Mouse (Mus musculus): ENCODE results near the gene Olfr1032.
"Not testable (repeated sequence)": the region's sequence is repeated elsewhere in the genome, so short reads cannot be mapped to it uniquely, and the experiment has no call there.

Olfr1032 gene

DNA sequence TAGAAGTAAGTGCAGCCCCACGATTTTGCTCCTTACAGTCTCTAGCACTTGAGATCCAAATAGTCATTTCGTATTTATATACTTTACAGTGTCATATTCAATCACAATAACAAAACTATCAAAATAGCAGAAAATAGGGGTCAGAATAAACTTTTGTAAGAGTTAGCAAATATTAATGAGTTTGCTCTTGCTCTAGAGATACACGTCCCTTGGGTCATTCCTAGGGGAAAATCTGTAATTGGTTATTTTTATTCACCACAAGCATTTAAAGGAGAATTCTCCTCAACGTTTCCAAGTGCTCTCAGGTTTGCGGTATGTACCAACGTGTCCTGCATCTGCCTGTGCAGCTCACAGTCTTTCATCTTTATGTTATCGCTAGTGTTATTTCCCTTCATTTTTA lies at the start of gene Olfr1032:
TSS of gene Olfr1032 (plus strand) at position 301 of the 400 bp plus-strand sequence.
- DNase-seq (ENCODE audit: low spot score in 2 of 2): no peak

DNA sequence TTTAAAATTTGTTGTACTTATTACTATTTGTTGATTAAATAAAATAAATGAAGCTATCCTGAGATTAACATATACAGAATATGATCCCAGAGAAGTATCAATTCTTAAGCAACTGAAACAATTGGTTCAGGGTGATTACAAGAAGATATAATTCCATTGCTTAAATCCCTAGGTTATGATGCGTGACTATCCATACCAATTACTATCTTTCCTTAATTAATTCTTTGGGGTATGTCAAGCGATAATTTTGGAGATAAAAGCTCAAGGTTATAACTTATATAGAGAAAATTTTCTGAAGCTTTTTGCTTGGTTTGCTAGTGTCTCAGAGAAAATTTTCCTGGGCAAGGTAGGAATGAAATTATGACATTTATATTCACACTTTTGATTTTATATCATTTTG lies 31.7 kb upstream of the Olfr1032 start, which contains the start of gene Olfr1029:
TSS of gene Olfr1029 (plus strand) at position 301 of the 400 bp plus-strand sequence.
- no peak for DNase-seq (ENCODE audit: low spot score in 2 of 2)

DNA sequence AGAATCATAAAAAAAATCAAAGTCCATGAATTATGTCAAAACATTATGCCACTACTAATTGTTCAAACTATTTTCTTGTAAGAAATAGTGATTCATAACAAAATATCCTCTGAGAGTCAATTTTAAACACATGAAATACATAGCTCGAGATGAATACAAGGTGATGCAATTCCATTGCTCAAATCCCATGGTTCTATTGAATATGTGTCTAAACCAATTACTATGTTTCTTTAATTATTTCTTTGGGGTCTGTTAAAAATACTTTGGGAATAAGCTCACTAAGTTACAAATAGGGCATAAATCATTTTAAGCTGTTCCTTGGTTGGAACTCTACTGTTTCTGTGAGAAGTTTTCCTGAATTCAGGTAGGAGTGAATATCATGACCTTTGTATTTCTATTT lies 26.4 kb upstream of the Olfr1032 start, which contains the start of gene Olfr1030:
TSS of gene Olfr1030 (plus strand) at position 301 of the 400 bp plus-strand sequence.
- DNase-seq (ENCODE audit: low spot score in 2 of 2): no peak

DNA sequence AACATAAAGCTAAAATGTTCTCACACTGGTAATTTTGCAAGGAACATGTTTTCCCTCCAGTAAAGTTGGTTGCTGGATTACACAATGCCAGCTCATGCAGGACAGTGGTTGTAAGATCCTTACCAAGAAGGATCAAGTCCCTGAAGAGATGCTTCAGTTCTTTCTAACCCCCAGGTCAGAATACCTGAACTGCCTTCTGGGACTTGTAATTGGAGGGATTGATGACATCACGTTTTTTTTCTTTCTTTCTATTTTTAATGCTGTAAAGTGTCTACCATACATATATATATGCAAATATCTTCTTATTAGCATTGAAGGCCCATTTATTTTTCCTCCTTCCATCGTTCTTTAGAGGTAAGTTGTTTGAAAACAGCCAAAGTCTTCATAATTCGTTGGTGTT lies 15.3 kb upstream of the Olfr1032 start, which contains the start of gene Olfr1031:
TSS of gene Olfr1031 (plus strand) at position 301 of the 400 bp plus-strand sequence.
- DNase-seq (ENCODE audit: low spot score in 2 of 2): no peak

DNA sequence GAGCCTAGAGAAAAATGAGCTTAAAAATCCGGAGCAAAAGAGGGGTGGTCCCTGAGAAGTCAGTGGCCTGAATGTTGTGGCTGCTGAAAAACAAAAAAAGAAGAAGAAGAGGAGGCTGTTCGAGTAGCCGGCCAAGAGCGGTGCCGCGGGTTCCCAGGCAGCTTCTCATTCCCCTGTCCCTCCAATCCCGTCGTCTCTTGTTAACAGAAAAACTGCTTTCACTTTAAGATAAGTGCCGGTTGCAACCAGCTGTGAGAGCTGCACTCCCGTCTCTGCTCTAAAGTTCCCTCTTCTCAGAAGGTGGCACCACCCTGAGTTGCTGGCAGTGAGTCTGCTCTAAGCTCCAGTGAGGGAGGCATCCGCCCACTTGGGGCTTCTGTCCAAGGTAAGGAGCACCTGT lies 15.1 kb downstream of the Olfr1032 start, which contains the start of gene Olfr1033:
TSS of gene Olfr1033 (plus strand) at position 228 of the 400 bp plus-strand sequence.
- not testable (repeated sequence) for DNase-seq (ENCODE audit: low spot score in 2 of 2)

DNA sequence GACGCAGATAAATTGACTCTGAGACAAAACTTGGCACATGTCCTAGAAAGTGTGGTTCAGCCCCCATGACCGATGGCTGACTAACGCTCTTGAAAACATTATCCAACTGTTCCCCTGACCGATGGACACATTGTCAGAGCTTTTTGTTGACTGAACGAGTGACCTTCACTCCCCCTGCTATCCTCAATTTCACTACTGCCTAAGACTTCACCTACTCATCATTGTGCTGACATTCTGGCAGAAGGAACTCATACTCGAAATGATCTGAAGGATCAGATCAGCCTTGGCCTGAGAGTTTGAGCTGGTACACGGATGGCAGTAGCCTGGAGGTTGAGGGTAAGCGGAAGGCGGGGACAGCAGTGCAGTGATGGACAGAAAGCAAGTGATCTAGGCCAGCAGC lies 16.2 kb downstream of the Olfr1032 start:
- DNase-seq (ENCODE audit: low spot score in 2 of 2): not testable (repeated sequence)

DNA sequence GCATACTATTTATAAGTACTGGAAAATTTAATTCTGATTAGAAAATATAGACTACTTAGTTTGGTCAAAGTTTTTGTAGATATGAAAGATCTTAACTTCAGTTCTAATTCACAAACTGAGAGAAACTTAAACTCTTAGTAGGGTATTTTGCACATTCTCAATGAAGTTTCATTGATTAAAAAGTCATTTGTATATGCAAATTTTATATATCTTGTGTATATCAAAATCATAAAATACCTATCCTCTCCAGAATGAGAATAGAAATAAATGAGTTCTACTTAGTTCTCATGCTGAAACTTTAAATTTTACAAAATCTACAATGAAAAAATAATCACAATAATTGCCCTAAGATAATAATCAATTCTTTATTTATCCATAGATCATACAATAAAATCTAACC lies 40.2 kb downstream of the Olfr1032 start, which contains the start of gene Olfr1034:
TSS of gene Olfr1034 (plus strand) at position 301 of the 400 bp plus-strand sequence.
- no peak for DNase-seq (ENCODE audit: low spot score in 2 of 2)

DNA sequence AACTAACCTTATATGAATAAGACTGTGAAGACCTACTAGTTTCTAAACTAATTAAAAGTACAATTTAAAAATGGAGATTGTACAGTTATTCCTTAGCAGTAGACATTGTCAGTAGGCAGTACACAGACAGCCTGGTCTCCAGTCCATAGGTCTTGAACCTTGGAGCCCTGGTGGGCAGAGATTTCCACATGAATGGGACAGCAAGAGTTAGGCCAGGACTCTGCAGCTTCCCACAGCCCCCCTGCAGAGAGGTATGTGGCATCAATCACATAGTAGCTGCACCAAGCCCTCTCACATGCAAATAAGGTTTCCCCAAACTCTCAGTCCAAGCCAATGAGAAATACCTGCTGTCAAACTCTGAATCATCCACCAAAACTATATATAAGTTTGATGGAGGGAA lies 45.4 kb downstream of the Olfr1032 start:
- not testable (repeated sequence) for DNase-seq (ENCODE audit: low spot score in 2 of 2)
